Mouse (Mus musculus) layer of hippocampus, postnatal 36 days (tissue): ENCODE results near the gene Pih1d2. TPM values are rescaled to one million over a fixed set of nuclear protein-coding genes. Genes with fewer than 3 reads are reported as not detected.
"Not testable (repeated sequence)": the region's sequence is repeated elsewhere in the genome, so short reads cannot be mapped to it uniquely, and the experiment has no call there.

ENCODE experiments used
- DNase-seq, 2 experiments: peaks; one replicate each; pipeline ENCODE4 v3.0.0; 2022
- total RNA-seq, 2 experiments: library from RNA; stranded (reverse); gene quantifications; 2 replicates each; pipeline ENCODE4 v1.2.3; 2021

Pih1d2 gene
- total RNA-seq, 2 experiments from 2014 or later: 2.2 to 3.0 TPM

DNA sequence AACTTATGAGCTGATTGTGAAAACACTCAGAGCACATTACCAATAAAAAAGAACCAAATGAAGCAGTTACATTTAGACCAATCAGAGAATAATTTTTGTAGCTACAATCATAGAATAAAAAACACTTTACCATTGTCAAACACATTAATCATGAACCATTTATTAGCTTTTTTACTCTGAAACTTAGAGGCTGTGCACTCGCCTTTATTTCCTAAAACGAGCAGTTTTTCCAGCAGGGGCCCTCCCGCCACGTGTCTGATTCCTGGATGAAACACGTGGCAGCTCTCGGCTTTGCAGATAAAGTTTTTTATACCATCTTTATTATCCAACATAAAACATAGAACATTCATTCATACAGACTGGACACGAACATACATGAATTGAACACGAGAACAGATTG, 13.8 kb downstream of the Pih1d2 start:
- DNase-seq: not testable (repeated sequence)

GRCm38 (mm10) chr9:50632016-50632688, 15.0 kb downstream of the Pih1d2 start:
- DNase-seq: no peak

DNA sequence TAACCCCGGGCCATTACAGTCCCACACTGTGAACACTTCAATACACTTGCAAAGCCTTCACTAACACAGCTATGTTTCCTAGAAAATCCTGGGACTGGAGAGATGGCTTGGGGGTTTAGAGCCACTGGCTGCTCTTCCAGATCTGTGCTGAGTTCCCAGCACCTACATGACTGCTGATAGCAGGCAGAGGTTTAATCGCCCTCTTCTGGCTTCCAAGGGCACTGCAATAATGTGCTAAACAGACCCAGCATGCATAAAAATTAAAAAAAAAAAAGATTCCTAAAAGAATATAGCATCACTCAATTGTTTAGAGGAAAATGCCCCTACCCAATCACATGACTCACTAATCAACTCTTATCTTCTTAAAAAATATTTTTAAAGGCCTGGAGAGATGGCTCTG, 15.9 kb downstream of the Pih1d2 start:
- no peak for DNase-seq

DNA sequence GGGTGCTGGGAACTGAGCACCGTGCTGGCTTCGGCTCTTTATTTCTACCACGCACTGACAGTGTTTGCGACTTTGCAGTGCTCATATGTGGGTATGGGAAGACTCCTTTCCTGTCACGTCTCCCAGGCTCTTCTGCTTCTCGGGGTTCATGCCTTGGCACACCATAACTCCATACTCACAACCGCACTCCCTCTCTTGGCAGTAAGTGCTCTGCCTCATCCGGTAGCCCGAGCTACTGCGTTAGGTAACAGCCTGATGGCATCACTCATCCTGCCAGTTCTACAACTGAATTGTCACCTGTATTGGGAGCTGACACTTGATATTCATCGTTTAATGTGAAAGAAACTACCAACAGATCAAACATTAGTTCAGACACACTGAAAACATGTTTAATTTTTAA, 17.1 kb downstream of the Pih1d2 start:
- no peak for DNase-seq

- no peak for DNase-seq
These were observed 29.8 kb downstream of the Pih1d2 start for GRCm38 (mm10) chr9:50646826-50647370.

DNA sequence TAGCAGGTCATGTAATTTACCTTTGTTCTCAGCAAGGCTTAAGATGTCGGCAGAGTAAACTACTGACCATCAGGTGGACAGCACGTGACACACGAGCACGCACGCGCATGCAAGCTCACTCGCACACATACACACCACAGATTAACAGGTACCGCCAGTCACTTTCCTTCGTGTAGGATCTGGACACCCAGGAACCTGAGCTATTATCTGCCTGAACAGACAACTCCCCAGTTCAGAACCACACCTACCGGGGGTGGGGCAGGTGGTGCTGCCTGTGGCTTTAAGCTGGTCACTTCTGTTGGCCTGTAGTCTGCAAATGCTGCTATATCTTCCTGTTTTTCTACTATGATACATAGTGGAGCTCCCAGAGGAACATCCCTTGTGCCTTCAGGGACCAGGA, 33.4 kb downstream of the Pih1d2 start:
- DNase-seq: no peak

DNA sequence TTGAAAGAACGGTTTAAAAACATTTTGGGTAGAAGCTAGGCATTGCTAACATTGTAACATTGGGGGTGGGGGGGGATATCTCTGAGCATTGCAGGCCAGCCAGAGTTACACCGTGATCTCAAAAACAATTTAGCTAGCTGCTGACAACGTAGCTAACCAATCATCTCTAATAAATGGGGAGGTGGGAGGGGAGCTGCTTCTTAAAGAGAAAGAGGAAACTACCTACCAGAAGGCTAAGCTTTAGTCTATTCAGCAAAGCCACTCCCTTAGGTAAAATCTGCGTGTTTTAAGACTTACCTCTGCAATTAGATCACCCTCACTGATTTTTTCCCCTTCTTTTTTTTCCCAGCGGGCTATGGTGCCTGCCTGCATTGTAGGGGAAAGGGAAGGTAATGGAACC, 41.3 kb downstream of the Pih1d2 start:
- no peak for DNase-seq

DNA sequence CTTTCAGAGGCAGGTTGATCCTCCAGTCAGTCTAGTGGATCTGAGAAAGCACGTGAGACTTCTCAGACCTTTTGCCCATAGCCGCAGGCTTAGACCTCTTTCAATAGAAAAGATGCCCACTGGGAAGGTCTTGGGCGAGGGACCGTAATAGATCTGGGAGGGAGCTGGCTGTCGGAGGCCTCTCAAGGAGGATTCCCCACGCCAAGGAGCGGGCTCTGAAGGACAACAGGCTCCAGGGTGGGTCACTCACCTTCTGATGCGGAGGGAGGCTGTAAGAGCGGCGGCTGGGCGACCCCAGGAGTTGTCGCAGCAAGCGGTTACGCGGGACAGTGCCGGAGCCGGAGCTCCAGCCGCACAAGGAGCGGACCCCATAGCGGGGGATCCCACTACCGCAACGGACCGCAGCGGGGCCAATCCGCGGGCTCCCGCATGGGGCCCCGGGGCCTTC, 41.8 kb downstream of the Pih1d2 start:
- no peak for DNase-seq

- DNase-seq: peak; percentile 90
These were observed 42.5 kb downstream of the Pih1d2 start, which contains the start of gene Dlat for GRCm38 (mm10) chr9:50659392-50660217. Dlat (minus strand) TSS chr9:50659780.

GRCm38 (mm10) chr9:50660431-50660830, 43.3 kb downstream of the Pih1d2 start:
- DNase-seq: no peak

DNA sequence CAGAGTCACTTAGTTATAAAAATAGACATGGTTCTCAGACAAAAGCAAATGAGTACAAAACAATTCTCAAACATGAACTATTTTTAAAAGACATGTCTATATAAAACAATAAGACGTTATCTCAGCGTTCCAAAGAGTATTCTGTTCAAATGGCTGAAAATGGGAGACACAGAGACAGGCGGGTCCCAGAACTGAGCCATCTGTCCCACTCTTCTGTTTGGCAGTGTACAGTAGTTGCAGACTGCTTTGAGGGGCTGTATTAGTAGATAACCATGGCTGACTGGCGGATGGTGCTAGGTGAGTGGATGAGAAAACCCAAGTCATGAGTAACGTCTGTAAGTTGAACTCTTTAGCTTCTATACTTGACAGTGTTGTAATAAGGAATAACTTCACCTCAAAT, 47.7 kb downstream of the Pih1d2 start:
- DNase-seq: peak; percentile 45 to 49

GRCm38 (mm10) chr9:50666442-50666841, 49.3 kb downstream of the Pih1d2 start:
- DNase-seq: no peak

DNA sequence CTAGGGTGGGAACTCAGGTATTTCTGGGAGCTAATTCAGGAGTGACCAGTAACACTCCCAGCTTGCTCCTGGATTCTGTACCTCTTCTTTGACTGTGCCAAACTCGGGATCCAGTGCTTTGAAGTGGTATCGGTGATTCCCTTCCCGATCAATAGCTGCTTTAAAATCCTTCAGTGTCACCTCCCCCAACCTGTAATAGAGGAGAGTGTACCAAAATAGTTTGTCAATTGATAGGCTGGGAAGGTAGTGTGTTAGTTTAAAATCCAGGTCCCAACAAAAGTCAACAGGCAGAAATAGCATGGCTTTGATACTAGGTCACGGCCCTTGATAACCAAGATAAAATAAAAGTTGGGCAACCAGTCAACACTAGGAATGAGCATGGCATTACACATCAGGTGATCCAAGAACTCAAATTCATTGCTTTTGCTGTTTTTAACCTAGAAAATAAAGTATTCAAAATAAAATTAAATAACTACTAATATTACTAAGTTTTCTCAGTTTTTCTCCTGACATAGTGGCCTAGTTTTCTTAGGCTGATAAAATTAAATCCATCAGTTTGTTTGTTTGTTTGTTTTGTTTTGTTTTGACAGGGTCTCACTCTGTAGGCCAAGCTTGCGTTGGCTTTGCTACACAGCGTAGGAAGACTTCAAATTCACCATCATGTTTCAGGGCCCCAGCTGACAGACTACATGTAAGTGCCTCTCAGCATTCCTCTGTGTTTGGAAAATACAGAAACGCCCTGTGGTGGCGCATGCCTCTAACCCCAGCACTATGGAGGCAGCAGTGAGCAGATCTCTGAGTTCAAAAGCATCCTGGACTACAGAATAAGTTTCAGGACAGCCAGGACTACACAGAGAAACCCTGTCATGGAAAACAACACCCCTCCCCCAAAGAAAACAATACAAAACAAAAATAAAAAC, 50.7 kb downstream of the Pih1d2 start:
- DNase-seq: no peak

- DNase-seq: no peak
These were observed 53.6 kb downstream of the Pih1d2 start for GRCm38 (mm10) chr9:50670690-50671089.

Other genes with a start within 250 kb of the Pih1d2 start
- not detected for gene Plet1, start 122.8 kb upstream of the Pih1d2 start, total RNA-seq
- gene Pts, start 88.6 kb upstream of the Pih1d2 start, total RNA-seq: 10 to 100 TPM; 34.4 to 39.3 TPM
- gene Il18, start 62.5 kb upstream of the Pih1d2 start, total RNA-seq: 10 to 100 TPM; 24.4 to 26.7 TPM
- 1 to 10 TPM; 2.7 to 4.0 TPM for gene Bco2, start 62.1 kb upstream of the Pih1d2 start, total RNA-seq
- not detected for gene Tex12, start 56.0 kb upstream of the Pih1d2 start, total RNA-seq
- gene Sdhd, start 13.5 kb upstream of the Pih1d2 start, total RNA-seq: 100 to 1,000 TPM; 114 to 116 TPM
- 100 to 1,000 TPM; 238 to 241 TPM for gene Timm8b, start 13.4 kb upstream of the Pih1d2 start, total RNA-seq
- gene Nkapd1, start 143 bp downstream of the Pih1d2 start, total RNA-seq: 10 to 100 TPM; 18.3 to 22.7 TPM
- gene Dlat, start 42.5 kb downstream of the Pih1d2 start, total RNA-seq: 100 to 1,000 TPM; 134 to 144 TPM
- gene Dixdc1, start 122.2 kb downstream of the Pih1d2 start, total RNA-seq: 10 to 100 TPM; 83.8 to 97.1 TPM
- gene 2310030G06Rik, start 129.2 kb downstream of the Pih1d2 start, total RNA-seq: 1 to 10 TPM in 1 of 2 experiments, under 1 TPM in 1; 0.67 to 1.6 TPM
- gene Cryab, start 134.0 kb downstream of the Pih1d2 start, total RNA-seq: 100 to 1,000 TPM; 153 to 161 TPM
- gene Hspb2, start 135.0 kb downstream of the Pih1d2 start, total RNA-seq: 1 to 10 TPM in 1 of 2 experiments, under 1 TPM in 1; 0.95 to 1.2 TPM
- gene Fdxacb1, start 150.9 kb downstream of the Pih1d2 start, total RNA-seq: 1 to 10 TPM; 5.4 to 6.4 TPM
- 10 to 100 TPM; 27.3 to 31.9 TPM for gene Alg9, start 157.7 kb downstream of the Pih1d2 start, total RNA-seq
- 10 to 100 TPM; 24.3 to 29.0 TPM for gene 1110032A03Rik, start 158.2 kb downstream of the Pih1d2 start, total RNA-seq
- 10 to 100 TPM; 17.4 to 18.5 TPM for gene Ppp2r1b, start 228.0 kb downstream of the Pih1d2 start, total RNA-seq